Mouse (Mus musculus) ES-E14 (cell line): ENCODE measurements around the gene Kdm7a.

Source experiments
- HCFC1 ChIP-seq: IDR thresholded peaks from 2 replicates; pipeline ENCODE4 v1.6.1; 2012; ENCODE audit warnings: low read length, inconsistent platforms, borderline replicate concordance; ENCODE audit not compliant: insufficient read depth
- MAFK ChIP-seq: IDR thresholded peaks from 2 replicates; pipeline ENCODE4 v1.6.1; 2014; ENCODE audit warnings: mild to moderate bottlenecking, low read depth, low read length, inconsistent platforms; ENCODE audit not compliant: insufficient read depth
- ZC3H11A ChIP-seq: IDR thresholded peaks from 2 replicates; pipeline ENCODE4 v1.6.1; 2012; ENCODE audit warnings: low read depth, mild to moderate bottlenecking, inconsistent platforms, low read length, borderline replicate concordance
- ZNF384 ChIP-seq: IDR thresholded peaks from 2 replicates; pipeline ENCODE4 v1.6.1; 2012; ENCODE audit warnings: low read depth, low read length, inconsistent platforms

GRCm38 (mm10) chr6:39237887-39238286, 31.3 kb upstream of the Kdm7a start:
- TF ChIP-seq ZNF384 (no peak), ZC3H11A (no peak), MAFK (no peak), HCFC1 (no peak)
